Mouse (Mus musculus) kidney, adult 2 months (tissue): ENCODE data around the gene Otop2.

ENCODE experiments used
- CTCF ChIP-seq: fragments of 200-500 bp; conservative IDR thresholded peaks from 2 replicates; pipeline ENCODE4 v1.5.1; 2011; ENCODE audit warnings: low read depth, mild to moderate bottlenecking, control low read depth, low read length, moderate library complexity, mixed read lengths; ENCODE audit not compliant: insufficient read depth, insufficient read length
- POLR2A ChIP-seq: fragments of 200-500 bp; IDR thresholded peaks from one replicate; pipeline ENCODE4 v1.6.1; 2011; ENCODE audit warnings: low read depth, low read length, control low read depth

GRCm38 (mm10) chr11:115288305-115288704 lies 18.7 kb upstream of the Otop2 start:
- TF ChIP-seq CTCF (no peak), POLR2A (no peak)
